Mouse (Mus musculus) ovary, postnatal 14 days (tissue): ENCODE results near the gene Sart1.

Source experiments
- DNase-seq: peaks from one replicate; pipeline ENCODE4 v3.0.0; 2022; ENCODE audit warnings: low spot score

Gene Sart1

DNA sequence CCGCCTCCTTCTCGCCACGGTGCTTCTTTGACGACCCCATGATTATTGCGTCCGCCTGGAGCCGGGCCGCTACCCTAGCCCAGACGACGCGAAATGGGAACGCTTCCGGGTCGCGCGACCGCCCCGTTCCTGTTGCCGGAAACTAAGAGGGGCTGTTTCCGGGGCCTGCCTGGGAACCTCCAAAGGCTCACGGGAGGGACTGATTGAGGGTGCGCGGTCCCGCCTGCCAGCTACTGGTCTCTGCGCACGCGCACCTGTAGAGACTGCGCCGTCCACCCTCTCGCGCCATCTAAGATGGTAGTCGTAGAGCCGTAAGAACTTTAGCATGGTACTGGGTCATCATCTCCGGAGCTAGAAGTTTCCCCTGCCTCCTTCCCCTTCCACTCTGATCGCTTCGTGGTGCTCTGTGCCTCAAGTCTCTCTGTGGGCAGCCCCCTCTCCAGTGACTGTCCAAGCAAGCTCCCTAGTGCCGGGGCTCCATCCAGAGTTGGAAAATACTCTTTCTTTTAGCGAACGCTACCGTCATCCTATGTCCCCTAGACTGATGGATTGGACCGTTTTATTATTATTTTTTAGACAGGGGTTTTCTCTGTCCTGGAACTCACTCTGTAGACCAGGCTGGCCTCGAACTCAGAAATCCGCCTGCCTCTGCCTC, at the start of gene Sart1:
Gene Sart1 (minus strand): TSS at position 116 of the 655 bp plus-strand sequence.
- peak; percentile 85 for DNase-seq

DNA sequence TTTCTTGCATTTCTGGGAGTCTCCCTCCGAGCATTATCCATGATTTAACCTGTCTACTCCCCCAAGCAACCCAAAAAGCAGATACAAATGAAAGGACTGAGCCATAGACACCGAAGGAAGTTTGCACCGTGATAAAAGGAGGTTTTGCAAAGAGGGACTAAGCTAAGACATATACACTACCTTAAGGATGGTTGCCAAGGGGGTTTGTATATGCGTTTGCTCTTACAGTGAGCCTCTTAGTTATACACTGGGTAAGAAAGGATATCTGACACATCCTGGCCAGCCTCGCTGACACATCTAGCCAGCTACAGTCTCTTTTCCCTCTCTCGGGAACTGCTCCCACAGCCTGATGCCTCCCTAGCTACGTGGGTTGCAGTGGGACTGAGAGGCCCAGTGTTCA, 45.4 kb upstream of the Sart1 start:
- no peak for DNase-seq

- DNase-seq = peak; percentile 44
Measured at GRCm38 (mm10) chr19:5432992-5433852, 44.7 kb upstream of the Sart1 start.

GRCm38 (mm10) chr19:5431911-5432464, 43.5 kb upstream of the Sart1 start:
- no peak for DNase-seq

DNA sequence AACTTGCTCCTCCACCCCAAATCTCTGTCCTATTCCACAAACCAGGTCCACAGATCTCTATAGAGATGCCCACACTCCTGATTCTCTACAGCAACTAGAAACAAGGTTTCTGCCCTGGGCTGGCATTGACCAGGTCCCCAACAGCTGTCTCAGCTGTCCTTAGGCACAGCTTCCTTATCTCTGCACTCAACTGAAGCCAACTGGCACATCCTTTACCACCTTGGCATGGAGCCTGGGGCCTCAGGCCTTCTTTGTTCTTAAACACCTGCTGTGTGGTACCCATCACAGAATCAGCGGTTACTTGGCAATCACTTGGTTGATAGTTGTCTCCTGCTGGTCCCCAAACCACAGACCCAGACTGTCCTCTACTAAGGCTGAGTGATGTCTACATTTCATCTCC, 41.9 kb upstream of the Sart1 start:
- no peak for DNase-seq

GRCm38 (mm10) chr19:5429806-5430205, 41.3 kb upstream of the Sart1 start:
- no peak for DNase-seq

- DNase-seq = no peak
Measured at GRCm38 (mm10) chr19:5429219-5429618, 40.7 kb upstream of the Sart1 start.

DNA sequence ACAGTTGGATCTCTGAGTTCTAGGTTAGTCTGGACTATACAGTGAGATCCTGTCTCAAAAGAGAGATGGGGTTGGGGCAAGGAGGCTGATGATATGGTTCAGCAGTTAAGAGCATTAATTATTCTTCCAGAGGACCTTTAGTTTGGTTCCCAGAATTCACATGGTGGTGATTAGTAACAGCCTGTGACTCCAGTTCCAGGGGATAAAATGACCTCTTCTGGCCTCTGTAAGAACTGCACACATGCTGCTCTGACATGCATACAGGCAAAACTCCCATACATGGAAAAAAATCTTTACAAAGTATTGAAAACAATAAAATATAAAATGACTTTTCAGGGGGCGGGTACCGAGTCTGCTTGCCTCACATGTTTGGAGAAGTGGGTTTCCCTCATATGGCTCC, 39.6 kb upstream of the Sart1 start:
- no peak for DNase-seq

DNA sequence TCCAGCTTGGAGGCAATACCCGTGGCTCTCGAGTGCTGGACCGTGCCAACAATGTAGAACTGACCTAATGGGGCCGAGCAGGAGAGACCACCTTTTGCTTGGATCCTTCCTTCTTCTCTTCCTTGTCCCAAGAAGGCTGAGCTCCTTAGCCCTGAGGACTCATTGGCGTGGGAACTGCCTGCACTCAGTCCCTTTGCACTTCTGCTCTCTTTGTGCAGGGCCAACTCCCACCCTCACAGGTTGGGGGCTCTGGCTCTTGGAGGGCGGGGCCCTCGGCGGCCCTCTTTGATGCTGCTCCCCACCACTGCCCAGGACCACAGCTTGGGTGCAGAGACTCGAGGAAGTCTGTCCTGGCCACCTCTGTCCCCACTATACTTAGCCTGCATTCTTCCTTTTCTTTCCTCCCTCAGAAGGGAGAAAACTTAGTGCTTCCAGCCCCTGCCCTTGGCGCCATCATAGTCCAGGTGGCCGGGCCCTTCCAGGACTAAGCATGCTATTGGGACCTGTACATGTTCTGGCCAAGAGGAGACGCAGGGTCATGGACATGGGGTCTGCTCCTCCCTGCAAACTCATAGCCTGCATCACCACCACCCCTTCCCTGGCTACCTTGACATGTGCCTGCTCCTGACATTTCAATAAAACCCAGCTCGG, 38.3 kb upstream of the Sart1 start:
- no peak for DNase-seq

DNA sequence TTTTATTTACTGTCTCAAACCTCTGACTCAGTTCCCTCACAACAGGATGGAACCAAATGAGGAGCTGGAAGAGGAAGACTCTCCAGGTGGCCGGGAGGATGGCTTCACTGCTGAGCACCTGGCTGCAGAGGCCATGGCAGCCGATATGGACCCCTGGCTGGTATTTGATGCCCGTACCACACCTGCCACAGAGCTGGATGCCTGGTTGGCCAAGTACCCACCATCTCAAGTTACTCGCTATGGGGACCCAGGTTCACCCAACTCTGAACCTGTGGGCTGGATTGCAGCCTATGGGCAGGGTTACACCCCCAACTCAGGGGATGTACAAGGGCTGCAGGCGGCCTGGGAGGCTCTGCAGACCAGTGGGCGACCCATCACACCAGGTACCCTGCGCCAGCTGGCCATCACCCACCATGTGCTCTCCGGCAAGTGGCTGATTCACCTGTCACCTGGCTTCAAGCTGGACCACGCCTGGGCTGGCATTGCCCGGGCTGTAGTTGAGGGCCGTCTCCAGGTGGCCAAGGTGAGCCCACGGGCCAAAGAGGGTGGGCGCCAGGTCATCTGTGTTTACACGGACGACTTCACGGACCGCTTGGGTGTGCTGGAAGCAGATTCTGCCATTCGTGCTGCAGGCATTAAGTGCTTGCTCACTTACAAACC, 37.5 kb upstream of the Sart1 start:
- DNase-seq = no peak

GRCm38 (mm10) chr19:5424782-5425741, 36.6 kb upstream of the Sart1 start, which contains the start of the genes Drap1 and AI837181:
Gene Drap1 (minus strand): TSS chr19:5424979.
Gene AI837181 (plus strand): TSS chr19:5425144.
- peak; percentile 92 for DNase-seq

GRCm38 (mm10) chr19:5424092-5424781, 35.7 kb upstream of the Sart1 start:
- DNase-seq = peak; percentile 60

DNA sequence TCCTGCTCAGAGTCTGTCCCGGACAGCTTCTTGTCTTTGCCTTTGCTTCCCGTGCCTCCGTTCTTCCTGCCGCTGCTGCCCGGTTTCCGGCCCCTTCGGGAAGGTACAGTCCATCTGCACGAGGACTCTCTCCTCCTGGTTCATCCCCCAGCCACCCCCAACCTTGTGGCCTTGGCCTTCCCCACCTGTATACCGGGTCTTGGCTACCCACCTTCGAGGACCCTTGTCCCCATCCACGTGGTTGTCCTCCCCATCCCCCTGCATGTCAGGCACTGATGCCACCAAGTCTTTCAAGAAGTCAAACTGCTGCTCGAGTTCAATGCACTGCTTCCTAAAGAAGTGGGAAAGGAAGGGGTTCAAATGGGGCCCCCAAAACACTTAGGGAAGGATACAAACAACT, 35.1 kb upstream of the Sart1 start:
- DNase-seq = no peak

DNA sequence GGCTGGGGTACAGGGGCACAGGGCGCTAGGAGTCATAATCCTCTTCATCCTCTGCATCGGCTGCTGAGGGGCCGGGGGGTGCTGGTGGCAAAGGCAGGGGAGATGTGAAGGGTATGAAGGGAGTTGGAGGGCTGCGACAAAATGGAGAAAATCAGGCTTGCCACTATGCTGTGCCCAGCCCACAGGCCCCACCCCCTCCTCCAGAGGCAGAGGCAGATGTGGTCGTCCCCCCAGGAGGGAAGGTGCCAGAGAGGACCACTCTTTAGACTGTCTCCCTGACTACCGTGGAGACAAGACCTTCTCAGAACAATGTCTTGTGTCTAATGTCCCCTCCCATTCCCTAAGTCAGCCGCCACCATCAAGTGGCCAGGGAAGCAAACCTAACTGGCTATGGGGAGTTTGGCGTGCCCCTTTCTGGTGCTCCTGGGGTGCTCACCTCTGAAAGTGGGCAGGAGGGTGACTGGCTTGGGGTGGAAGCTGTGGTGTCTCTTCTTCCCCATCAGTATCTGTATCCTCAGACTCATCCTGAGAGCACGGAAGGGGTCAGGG, 34.5 kb upstream of the Sart1 start:
- no peak for DNase-seq

GRCm38 (mm10) chr19:5422267-5422666, 33.8 kb upstream of the Sart1 start:
- DNase-seq = no peak

GRCm38 (mm10) chr19:5421784-5422183, 33.3 kb upstream of the Sart1 start:
- DNase-seq = no peak

GRCm38 (mm10) chr19:5420579-5420978, 32.1 kb upstream of the Sart1 start:
- no peak for DNase-seq

- no peak for DNase-seq
Measured at GRCm38 (mm10) chr19:5419630-5420029, 31.1 kb upstream of the Sart1 start.

DNA sequence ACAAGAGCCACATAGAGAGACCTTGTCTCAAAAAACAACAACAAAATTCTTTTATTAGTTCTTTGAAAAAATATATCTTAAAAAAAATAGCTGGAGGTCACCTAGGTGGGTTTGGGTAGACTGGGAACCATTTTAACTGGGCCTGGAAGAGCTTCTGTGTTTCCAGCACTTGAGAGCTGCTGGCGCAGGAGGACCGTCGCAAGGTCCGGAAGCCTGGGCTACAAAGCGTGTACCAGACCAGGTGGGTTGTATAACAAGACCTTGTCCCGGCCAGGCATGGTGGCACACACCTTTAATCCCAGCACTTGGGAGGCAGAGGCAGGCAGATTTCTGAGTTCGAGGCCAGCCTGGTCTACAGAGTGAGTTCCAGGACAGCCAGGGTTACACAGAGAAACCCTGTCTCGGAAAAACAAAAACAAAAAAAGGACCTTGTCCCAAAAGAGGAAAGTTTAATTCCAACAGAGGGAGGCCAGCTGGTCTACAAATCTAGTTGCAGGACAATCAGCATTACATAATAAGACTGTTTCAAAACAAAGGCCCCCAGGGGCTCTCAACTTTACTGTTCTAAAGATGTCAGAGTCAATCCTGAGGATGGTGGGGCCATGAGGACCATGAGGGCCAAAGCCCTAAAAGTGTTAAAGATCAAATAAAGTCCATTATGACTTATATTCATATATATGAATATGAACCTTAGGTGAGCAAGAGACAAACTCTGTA, 30.4 kb upstream of the Sart1 start:
- no peak for DNase-seq
